Mouse (Mus musculus) ES-E14 (cell line): Measurements from ENCODE around the gene Cd300lf. TPM values are rescaled to one million over a fixed set of nuclear protein-coding genes. Genes with fewer than 3 reads are reported as not detected.

Experiments used
- DNase-seq: peaks from one replicate; pipeline ENCODE4 v3.0.0-alpha.2; 2013; ENCODE audit warnings: low read depth, low spot score
- H3K27ac ChIP-seq: 2 replicates; pipeline ENCODE4 v1.5.1; 2012; ENCODE audit warnings: low read depth, mild to moderate bottlenecking, low read length, moderate library complexity, mixed read lengths; ENCODE audit not compliant: poor library complexity, insufficient read depth, severe bottlenecking
- H3K36me3 ChIP-seq: 2 replicates; pipeline ENCODE4 v1.6.1; 2012; ENCODE audit warnings: mild to moderate bottlenecking, low read length, moderate library complexity, mixed read lengths; ENCODE audit not compliant: control insufficient read depth, poor library complexity, insufficient read depth, severe bottlenecking
- H3K4me1 ChIP-seq, 2 experiments: fragments of 150-350 bp in 1 of 2; sonication (generic) in 1 of 2; 2 replicates each; pipeline ENCODE4 v1.6.1; 2012; ENCODE audit warnings: low read length in 2 of 2, mild to moderate bottlenecking in 1 of 2, mixed read lengths in 1 of 2; ENCODE audit not compliant: control insufficient read depth in 2 of 2, insufficient read depth in 2 of 2, poor library complexity in 1 of 2
- H3K4me3 ChIP-seq, 2 experiments: fragments of 150-350 bp in 1 of 2; sonication (generic) in 1 of 2; 2 replicates each; pipeline ENCODE4 v1.5.1; 2012; ENCODE audit warnings: low read length in 2 of 2, low read depth in 1 of 2, mild to moderate bottlenecking in 1 of 2, mixed read lengths in 1 of 2; ENCODE audit not compliant: insufficient read depth in 1 of 2, poor library complexity in 1 of 2, severe bottlenecking in 1 of 2
- H3K9ac ChIP-seq: 2 replicates; pipeline ENCODE4 v1.6.1; 2012; ENCODE audit warnings: low read depth, mild to moderate bottlenecking, low read length, mixed read lengths; ENCODE audit not compliant: poor library complexity, insufficient read depth, severe bottlenecking
- H3K9me3 ChIP-seq: fragments of 150-350 bp; sonication (generic); 2 replicates; pipeline ENCODE4 v1.6.1; 2012; ENCODE audit warnings: low read depth, mild to moderate bottlenecking, low read length; ENCODE audit not compliant: control insufficient read depth, insufficient read depth
- CHD2 ChIP-seq: IDR thresholded peaks from 2 replicates; pipeline ENCODE4 v1.6.1; 2014; ENCODE audit warnings: mild to moderate bottlenecking, low read depth, low read length, inconsistent platforms
- HCFC1 ChIP-seq: IDR thresholded peaks from 2 replicates; pipeline ENCODE4 v1.6.1; 2012; ENCODE audit warnings: low read length, inconsistent platforms, borderline replicate concordance; ENCODE audit not compliant: insufficient read depth
- MAFK ChIP-seq: IDR thresholded peaks from 2 replicates; pipeline ENCODE4 v1.6.1; 2014; ENCODE audit warnings: mild to moderate bottlenecking, low read depth, low read length, inconsistent platforms; ENCODE audit not compliant: insufficient read depth
- ZC3H11A ChIP-seq: IDR thresholded peaks from 2 replicates; pipeline ENCODE4 v1.6.1; 2012; ENCODE audit warnings: low read depth, mild to moderate bottlenecking, inconsistent platforms, low read length, borderline replicate concordance
- ZNF384 ChIP-seq: IDR thresholded peaks from 2 replicates; pipeline ENCODE4 v1.6.1; 2012; ENCODE audit warnings: low read depth, low read length, inconsistent platforms
- in situ Hi-C, 2 experiments: fragments of 600-800 bp; cut with MboI; formaldehyde crosslinking; loops; one replicate each; pipeline ENCODE4 v1.15.1; 2025; ENCODE audit warnings: low sequenced_read_pairs in 2 of 2, inconsistent platforms in 1 of 2; ENCODE audit not compliant: unreplicated experiment in 2 of 2
- total RNA-seq: library from RNA; depleted of rRNA; stranded (reverse); fragments of 300-350 nt; gene quantifications from 2 replicates; pipeline ENCODE4 v1.2.3, GENCODE M21; 2012

Cd300lf gene
- total RNA-seq, 1 experiment, result 0.40 TPM

GRCm38 (mm10) chr11:115172825-115173287 lies 39.1 kb upstream of the Cd300lf start:
- Histone ChIP-seq H3K4me1 (peaks cover 14 to 56% of the 10 kb centered on the region in 2 experiments), H3K9ac (no peak overlapping the region), H3K36me3 (peaks cover 19% of the 10 kb centered on the region; the same call in 1 of the 2 replicates), H3K27ac (peak overlapping the region; percentile 47; the same call in 1 of the 2 replicates), H3K4me3 (peak overlapping the region in 1 of 2 experiments; percentile 28; a peak in 1 of 4 replicates), H3K9me3 (no peaks in the 10 kb centered on the region)
- DNase-seq, result no peak
- in situ Hi-C loops, result no loop called here
- TF ChIP-seq ZNF384 (no peak), HCFC1 (no peak), CHD2 (no peak), ZC3H11A (no peak), MAFK (peak; percentile 96)

GRCm38 (mm10) chr11:115171125-115171524 lies 37.3 kb upstream of the Cd300lf start:
- Histone ChIP-seq H3K27ac (no peak overlapping the region), H3K4me1 (peaks cover 13 to 44% of the 10 kb centered on the region in 2 experiments), H3K9me3 (no peaks in the 10 kb centered on the region), H3K4me3 (no peak overlapping the region), H3K9ac (no peak overlapping the region), H3K36me3 (peaks cover 16% of the 10 kb centered on the region; the same call in 1 of the 2 replicates)
- TF ChIP-seq HCFC1, result no peak
- no peak for TF ChIP-seq ZC3H11A
- no peak for TF ChIP-seq CHD2
- TF ChIP-seq ZNF384, result no peak
- TF ChIP-seq MAFK, result no peak
- no peak for DNase-seq
- in situ Hi-C loops, result no loop called here

- Histone ChIP-seq H3K9ac (no peak overlapping the region), H3K36me3 (peaks cover 19% of the 10 kb centered on the region; the same call in 1 of the 2 replicates), H3K9me3 (no peaks in the 10 kb centered on the region), H3K4me1 (peaks cover 13 to 38% of the 10 kb centered on the region in 2 experiments), H3K27ac (no peak overlapping the region), H3K4me3 (no peak overlapping the region)
- no peak for DNase-seq
- in situ Hi-C loops, result no loop called here
- TF ChIP-seq MAFK (no peak), CHD2 (no peak), HCFC1 (no peak), ZC3H11A (no peak), ZNF384 (no peak)
These were observed 35.6 kb upstream of the Cd300lf start for GRCm38 (mm10) chr11:115169430-115169829.

- H3K9ac ChIP-seq, result no peak overlapping the region
- no peak for TF ChIP-seq CHD2
- TF ChIP-seq MAFK, result no peak
- TF ChIP-seq HCFC1, result no peak
- no peak for TF ChIP-seq ZNF384
- H3K27ac ChIP-seq, result no peak overlapping the region
- in situ Hi-C loops, result no loop called here
- peaks cover 11 to 26% of the 10 kb centered on the region in 2 experiments for H3K4me1 ChIP-seq
- no peak for DNase-seq
- H3K36me3 ChIP-seq, result peaks cover 19% of the 10 kb centered on the region; the same call in 1 of the 2 replicates
- no peak overlapping the region for H3K4me3 ChIP-seq
- H3K9me3 ChIP-seq, result no peaks in the 10 kb centered on the region
These were observed 33.9 kb upstream of the Cd300lf start for GRCm38 (mm10) chr11:115167631-115168249.

GRCm38 (mm10) chr11:115166776-115167175 lies 33.0 kb upstream of the Cd300lf start:
- DNase-seq, result no peak
- H3K36me3 ChIP-seq, result peaks cover 19% of the 10 kb centered on the region; the same call in 1 of the 2 replicates
- no peaks in the 10 kb centered on the region for H3K9me3 ChIP-seq
- in situ Hi-C loops, result no loop called here
- H3K4me3 ChIP-seq, result no peak overlapping the region
- H3K9ac ChIP-seq, result no peak overlapping the region
- TF ChIP-seq ZC3H11A, result no peak
- TF ChIP-seq HCFC1, result no peak
- no peak for TF ChIP-seq CHD2
- no peak for TF ChIP-seq MAFK
- no peak for TF ChIP-seq ZNF384
- H3K27ac ChIP-seq, result no peak overlapping the region
- peaks cover 6 to 22% of the 10 kb centered on the region in 2 experiments; a peak in 3 of 4 replicates for H3K4me1 ChIP-seq
